Comparison of ENCODE assay signal across 8 mouse cellular contexts in genomic region chr4:85819169-85819568, GRCm38 (mm10).
DNase-seq lines count a peak whose midpoint lies in the region; ATAC-seq lines count a peak whose summit lies in the region.

No protein-coding gene starts in this region.

- H3K4me1 ChIP-seq in embryonic facial prominence, embryonic 13.5 days = peaks cover 5% of the 10 kb centered on the region

- no peak overlapping the region for H3K9ac ChIP-seq in embryonic facial prominence, embryonic 13.5 days

- no peak overlapping the region for H3K27ac ChIP-seq in embryonic facial prominence, embryonic 13.5 days

- peaks cover 11% of the 10 kb centered on the region for H3K27me3 ChIP-seq in embryonic facial prominence, embryonic 13.5 days
- H3K27me3 ChIP-seq in splenic B cell, adult 2 months (ENCODE audit: control insufficient read depth, insufficient read depth, low read length, poor library complexity, severe bottlenecking) = no peaks in the 10 kb centered on the region

- no peaks in the 10 kb centered on the region for H3K36me3 ChIP-seq in embryonic facial prominence, embryonic 13.5 days
- no peaks in the 10 kb centered on the region for H3K36me3 ChIP-seq in splenic B cell, adult 2 months (ENCODE audit: control insufficient read depth, insufficient read depth, low read length, poor library complexity, severe bottlenecking)

- 72% methylated on average over 1 of the region's 1 CpGs for WGBS in embryonic facial prominence, embryonic 13.5 days

- no peak for ATAC-seq in CD4-positive, CD25-positive, alpha-beta regulatory T cell, adult 4 months
- ATAC-seq in embryonic facial prominence, embryonic 13.5 days (ENCODE audit: insufficient number of reproducible peaks, insufficient read depth, low FRiP score, low TSS enrichment, low read depth) = 0 out of 2 replicates have a peak, but pooled peaks have one; percentile 56

- no peak overlapping the region for H3K4me3 ChIP-seq in embryonic facial prominence, embryonic 13.5 days

- DNase-seq in CD4-positive, CD25-positive, alpha-beta regulatory T cell, adult 2 months (ENCODE audit: low read depth, low spot score) = peak; percentile 5
- DNase-seq in thymus, postnatal 0 days (ENCODE audit: low spot score) = peak; percentile 21
- no peak for DNase-seq in thymus, postnatal 25 days
- peak; percentile 68 for DNase-seq in kidney, postnatal 10 days
- DNase-seq in lung, postnatal 10 days = peak; percentile 61
- DNase-seq in splenic B cell, adult 2 months (ENCODE audit: low read depth, low spot score) = peak; percentile 1

- H3K4me2 ChIP-seq in embryonic facial prominence, embryonic 13.5 days = no peak overlapping the region

- H3K9me3 ChIP-seq in embryonic facial prominence, embryonic 13.5 days = no peaks in the 10 kb centered on the region
